Mouse (Mus musculus): ENCODE measurements at regions not wholly inside any gene's neighbourhood (a gene's known extent, or its start where the extent isn't known, plus 50 kb on each side); places are given as distances from the start of the nearest gene placed in this dataset.

GRCm38 (mm10) chr8:6813816-6814215 is 1708.7 kb upstream of the Slc10a2 start:
- DNase-seq (ENCODE audit: low spot score) = no peak

GRCm38 (mm10) chr8:6807116-6807515 is 1702.0 kb upstream of the Slc10a2 start:
- DNase-seq (ENCODE audit: low spot score) = no peak

- no peak for DNase-seq (ENCODE audit: low spot score)
Observed at GRCm38 (mm10) chr8:6803199-6803598, 1698.0 kb upstream of the Slc10a2 start.

- DNase-seq (ENCODE audit: low spot score) = no peak
Observed at GRCm38 (mm10) chr8:6801076-6801475, 1695.9 kb upstream of the Slc10a2 start.

- no peak for DNase-seq (ENCODE audit: low spot score)
Observed at GRCm38 (mm10) chr8:6789096-6789495, 1683.9 kb upstream of the Slc10a2 start.

GRCm38 (mm10) chr8:6780983-6781382 is 1675.8 kb upstream of the Slc10a2 start:
- no peak for DNase-seq (ENCODE audit: low spot score)

- DNase-seq (ENCODE audit: low spot score) = no peak
Observed at GRCm38 (mm10) chr8:6775103-6775502, 1670.0 kb upstream of the Slc10a2 start.

- DNase-seq (ENCODE audit: low spot score) = no peak
Observed at GRCm38 (mm10) chr8:6729571-6729970, 1624.4 kb upstream of the Slc10a2 start.

- peak; percentile 15 for DNase-seq (ENCODE audit: low spot score)
Observed at GRCm38 (mm10) chr8:6708886-6709449, 1603.8 kb upstream of the Slc10a2 start.

- no peak for DNase-seq (ENCODE audit: low spot score)
Observed at GRCm38 (mm10) chr8:6688595-6688994, 1583.4 kb upstream of the Slc10a2 start.

- no peak for DNase-seq (ENCODE audit: low spot score)
Observed at GRCm38 (mm10) chr8:6658860-6659259, 1553.7 kb upstream of the Slc10a2 start.

GRCm38 (mm10) chr8:6657451-6657990 is 1552.4 kb upstream of the Slc10a2 start:
- no peak for DNase-seq (ENCODE audit: low spot score)

GRCm38 (mm10) chr8:6652180-6652579 is 1547.0 kb upstream of the Slc10a2 start:
- no peak for DNase-seq (ENCODE audit: low spot score)

- DNase-seq (ENCODE audit: low spot score) = no peak
Observed at GRCm38 (mm10) chr8:6648083-6648482, 1542.9 kb upstream of the Slc10a2 start.

GRCm38 (mm10) chr8:6645287-6645957 is 1540.3 kb upstream of the Slc10a2 start:
- DNase-seq (ENCODE audit: low spot score) = no peak

- DNase-seq (ENCODE audit: low spot score) = no peak
Observed at GRCm38 (mm10) chr8:6644396-6644795, 1539.2 kb upstream of the Slc10a2 start.

- no peak for DNase-seq (ENCODE audit: low spot score)
Observed at GRCm38 (mm10) chr8:6627009-6627557, 1521.9 kb upstream of the Slc10a2 start.

GRCm38 (mm10) chr8:6608891-6609290 is 1503.7 kb upstream of the Slc10a2 start:
- no peak for DNase-seq (ENCODE audit: low spot score)

GRCm38 (mm10) chr8:6606854-6607535 is 1501.8 kb upstream of the Slc10a2 start:
- DNase-seq (ENCODE audit: low spot score) = peak; percentile 22

- DNase-seq (ENCODE audit: low spot score) = peak; percentile 11
Observed at GRCm38 (mm10) chr8:6604232-6604804, 1499.2 kb upstream of the Slc10a2 start.

GRCm38 (mm10) chr8:6590146-6590545 is 1485.0 kb upstream of the Slc10a2 start:
- DNase-seq (ENCODE audit: low spot score) = no peak

- DNase-seq (ENCODE audit: low spot score) = no peak
Observed at GRCm38 (mm10) chr8:6583337-6584096, 1478.4 kb upstream of the Slc10a2 start.

Data from layer of hippocampus, adult 9-10 months (tissue).